Mouse (Mus musculus) olfactory bulb, adult 2 months (tissue): ENCODE results near the gene Rpl12.

Experiments used
- CTCF ChIP-seq: fragments of 200-500 bp; IDR thresholded peaks from 2 replicates; pipeline ENCODE4 v1.5.1; 2012; ENCODE audit warnings: low read depth, mild to moderate bottlenecking, low read length, moderate library complexity; ENCODE audit not compliant: insufficient read depth
- POLR2A ChIP-seq: fragments of 200-500 bp; IDR thresholded peaks from 2 replicates; pipeline ENCODE4 v1.6.1; 2012; ENCODE audit warnings: mild to moderate bottlenecking, low read depth, low read length, moderate library complexity; ENCODE audit not compliant: insufficient read depth

DNA sequence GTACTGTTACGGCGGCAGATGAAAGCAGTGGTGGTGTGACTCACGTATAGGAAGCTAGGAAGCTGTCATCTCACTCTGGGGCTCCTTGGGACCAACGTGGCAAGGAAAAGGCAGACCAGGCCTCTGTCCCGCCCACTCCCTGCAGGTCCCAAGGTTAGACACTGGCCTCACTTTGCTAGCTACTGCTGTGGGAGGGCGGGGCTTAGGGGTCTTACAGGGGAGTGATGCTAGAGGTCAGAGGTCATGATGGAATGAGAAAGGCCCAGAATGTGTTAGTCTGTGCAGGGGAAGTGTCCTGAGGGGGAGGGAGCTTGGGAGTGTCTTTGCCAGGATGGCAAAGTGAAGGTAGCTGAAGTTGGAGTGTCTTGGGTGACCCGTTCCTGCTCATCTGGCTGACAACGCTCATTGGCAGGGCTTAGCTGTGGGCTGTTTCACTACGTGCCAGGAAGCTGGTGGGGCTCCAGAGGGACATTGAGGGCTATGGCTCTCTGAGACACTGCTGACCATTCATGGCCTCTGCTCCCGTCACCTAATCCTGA lies 37.0 kb upstream of the Rpl12 start:
- TF ChIP-seq CTCF (no peak), POLR2A (no peak)
